Mouse (Mus musculus): ENCODE data around the gene Ercc6.

Ercc6 gene

GRCm38 (mm10) chr14:32513336-32514032, at the start of gene Ercc6:
Gene Ercc6, plus strand, starts transcription at chr14:32513521.
- peak; percentile 92 for DNase-seq (ENCODE audit: low read depth, low spot score)

GRCm38 (mm10) chr14:32464601-32465505, 48.5 kb upstream of the Ercc6 start, which contains the start of gene Slc18a3:
Gene Slc18a3, minus strand, starts transcription at chr14:32464850.
- DNase-seq (ENCODE audit: low read depth, low spot score), result no peak

DNA sequence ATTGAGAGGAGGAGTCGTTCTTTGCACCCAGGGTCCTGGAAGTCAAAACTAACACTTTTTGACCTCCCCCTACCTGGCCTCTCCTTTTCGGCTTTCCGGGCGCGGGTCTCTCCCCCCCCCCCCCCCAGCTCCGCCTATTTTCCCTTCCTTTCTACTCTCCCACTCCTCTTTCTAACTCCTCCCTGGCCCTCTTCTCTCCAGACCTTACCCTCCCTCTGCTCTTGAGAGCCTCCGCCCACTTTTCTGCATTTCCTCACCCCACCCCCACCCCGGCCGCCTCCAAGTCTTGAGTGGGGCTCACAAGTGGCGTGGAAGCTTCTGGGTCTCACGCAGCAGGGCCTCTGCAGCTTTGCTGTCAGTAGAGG, 47.8 kb upstream of the Ercc6 start:
- no peak for DNase-seq (ENCODE audit: low read depth, low spot score)

DNA sequence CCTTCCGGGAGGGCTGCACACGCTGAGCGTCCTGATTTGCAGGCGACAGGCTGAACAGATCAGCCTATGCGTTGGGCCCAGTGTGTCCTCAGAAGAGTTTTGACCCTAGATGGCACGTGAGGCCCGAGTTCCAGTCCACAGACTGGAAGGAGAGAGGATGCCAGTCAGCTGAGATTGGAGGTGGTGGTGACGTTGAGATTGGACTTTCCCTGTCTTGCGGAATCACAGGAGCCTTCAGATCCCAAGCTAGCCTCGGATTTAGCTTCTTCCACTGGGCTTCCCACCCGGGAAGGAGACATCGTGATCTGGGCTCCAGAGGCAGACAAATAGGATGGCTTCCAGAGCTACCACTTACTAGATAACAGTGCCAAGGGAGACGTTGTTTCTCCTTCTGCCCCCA, 47.4 kb upstream of the Ercc6 start, which contains the start of gene Chat:
Gene Chat, minus strand, starts transcription at position 101 of the 400 bp plus-strand sequence.
- DNase-seq (ENCODE audit: low read depth, low spot score), result no peak

DNA sequence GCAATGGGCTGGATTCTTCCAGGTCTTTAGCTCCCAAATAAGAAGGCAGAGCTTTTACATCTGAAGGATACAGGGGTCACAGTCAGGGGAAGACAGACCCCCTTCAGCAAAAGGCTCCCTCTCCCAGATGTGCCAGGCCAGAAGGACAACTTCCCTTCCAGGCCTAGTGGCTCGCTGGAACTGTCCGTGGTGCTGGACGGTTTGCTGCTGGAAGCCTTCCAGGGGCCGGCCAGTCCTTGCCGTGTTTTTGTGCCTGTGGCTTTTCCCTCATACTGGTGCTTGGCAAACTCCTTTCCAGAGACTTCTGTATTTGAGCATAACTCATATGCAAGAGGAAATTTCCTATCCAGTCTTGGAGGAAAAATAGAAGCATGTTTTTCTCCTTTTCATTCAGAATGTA, 45.7 kb upstream of the Ercc6 start:
- DNase-seq (ENCODE audit: low read depth, low spot score), result no peak

DNA sequence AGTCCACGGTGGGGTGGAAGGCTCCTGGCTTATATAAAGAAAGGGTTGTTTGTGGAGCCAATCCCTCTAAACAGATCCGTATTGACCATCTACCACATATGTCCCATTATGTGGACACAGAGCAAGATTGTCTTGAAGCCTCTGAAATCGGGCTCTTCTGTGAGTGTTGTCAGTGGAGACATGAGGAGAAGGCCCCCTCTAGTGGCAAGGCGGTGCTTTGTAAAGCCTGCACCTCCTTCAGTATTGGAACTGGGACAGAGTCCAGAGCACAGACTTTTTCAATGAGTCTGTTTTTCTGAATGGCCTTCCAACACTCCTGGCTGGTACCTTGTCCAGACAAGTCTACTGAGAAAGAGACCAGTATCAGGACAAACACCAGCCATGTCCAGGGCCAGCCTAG, 40.3 kb upstream of the Ercc6 start:
- peak; percentile 56 for DNase-seq (ENCODE audit: low read depth, low spot score)

- no peak for DNase-seq (ENCODE audit: low read depth, low spot score)
Observed at GRCm38 (mm10) chr14:32476559-32476958, 36.8 kb upstream of the Ercc6 start.

GRCm38 (mm10) chr14:32477581-32477980, 35.7 kb upstream of the Ercc6 start:
- no peak for DNase-seq (ENCODE audit: low read depth, low spot score)

DNA sequence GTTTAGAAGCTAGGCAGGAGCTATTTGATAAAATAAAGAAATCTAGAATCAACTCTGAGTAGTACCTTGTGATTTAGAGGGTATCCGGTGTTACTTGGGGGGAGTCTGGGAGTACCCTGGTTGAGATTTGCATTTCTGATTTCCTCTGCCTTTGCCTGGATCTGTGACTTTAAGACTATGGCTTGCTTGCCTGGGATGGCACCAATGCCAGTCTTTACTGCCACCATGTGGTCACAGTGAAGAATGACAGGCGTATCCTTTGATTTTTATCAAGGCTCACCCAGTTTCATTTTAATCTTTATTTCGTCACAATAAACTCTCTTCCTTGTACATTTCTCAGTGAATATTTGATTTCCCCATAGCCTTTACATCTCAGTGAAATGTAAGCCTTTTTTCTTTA, 31.3 kb upstream of the Ercc6 start:
- peak; percentile 39 for DNase-seq (ENCODE audit: low read depth, low spot score)

- DNase-seq (ENCODE audit: low read depth, low spot score), result no peak
Observed at GRCm38 (mm10) chr14:32492521-32492920, 20.8 kb upstream of the Ercc6 start.

GRCm38 (mm10) chr14:32496115-32496850, 17.0 kb upstream of the Ercc6 start:
- no peak for DNase-seq (ENCODE audit: low read depth, low spot score)

- no peak for DNase-seq (ENCODE audit: low read depth, low spot score)
Observed at GRCm38 (mm10) chr14:32501303-32501702, 12.0 kb upstream of the Ercc6 start.

DNA sequence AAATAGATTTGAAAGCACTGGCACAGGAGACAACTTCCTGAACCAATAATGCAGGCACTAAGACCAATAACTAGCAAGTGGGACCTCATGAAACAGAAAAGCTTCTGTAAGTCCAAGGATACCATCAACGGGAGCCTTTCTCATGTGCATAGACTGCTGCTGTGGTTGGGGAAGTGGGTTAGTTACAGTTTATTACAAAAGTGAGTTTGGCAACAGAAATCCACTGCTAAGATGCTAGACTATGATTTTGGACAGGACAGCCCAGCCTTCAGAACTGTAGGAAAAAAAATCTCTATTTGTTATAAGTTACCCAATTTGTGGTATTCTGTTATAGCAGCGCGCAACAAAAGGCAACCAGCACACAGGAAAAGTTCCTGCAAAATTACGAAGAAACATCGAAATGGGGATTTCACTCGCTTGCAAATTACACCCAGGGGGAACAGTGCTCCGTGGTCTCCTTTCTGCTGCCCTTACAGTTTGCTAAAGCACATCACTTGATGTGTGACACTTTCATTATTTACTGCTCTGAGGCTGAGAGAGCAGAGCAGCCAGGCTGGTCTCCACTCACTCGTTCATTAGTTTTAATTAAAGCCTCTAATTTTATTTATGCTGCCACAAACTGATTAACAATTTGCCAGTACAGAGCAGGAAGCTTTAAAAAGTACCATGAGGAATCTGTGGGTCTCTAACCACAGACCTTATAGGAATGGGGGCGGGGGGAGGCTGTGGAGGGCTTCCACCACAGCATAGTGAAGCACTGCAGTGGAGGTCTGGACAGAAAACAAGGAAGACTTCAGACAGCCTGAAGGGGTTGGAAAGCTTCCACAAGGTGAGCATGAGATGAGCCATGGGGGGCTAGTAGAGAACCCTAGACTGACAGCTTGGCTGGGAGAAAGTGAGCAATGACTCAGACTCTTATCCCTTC, 10.3 kb upstream of the Ercc6 start:
- no peak for DNase-seq (ENCODE audit: low read depth, low spot score)

DNA sequence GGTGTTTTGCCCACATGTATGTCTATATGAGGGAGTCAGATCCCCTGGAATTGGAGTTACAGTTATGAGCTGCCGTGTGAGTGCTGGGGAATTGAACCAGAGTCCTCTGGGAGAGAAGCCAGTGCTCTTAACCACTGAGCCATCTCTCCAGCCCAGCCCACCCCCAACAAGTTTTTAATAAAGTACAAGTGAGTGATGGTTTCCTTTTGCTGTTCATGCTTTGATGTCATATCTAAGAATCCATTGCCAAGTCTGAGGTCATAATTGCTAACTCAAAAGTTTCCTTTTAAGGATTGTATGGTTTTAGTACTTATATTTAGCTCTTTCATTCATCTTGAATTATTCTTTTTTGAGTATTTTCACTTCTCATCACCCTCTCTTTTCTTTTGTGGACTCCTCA, 9.4 kb upstream of the Ercc6 start:
- no peak for DNase-seq (ENCODE audit: low read depth, low spot score)

DNA sequence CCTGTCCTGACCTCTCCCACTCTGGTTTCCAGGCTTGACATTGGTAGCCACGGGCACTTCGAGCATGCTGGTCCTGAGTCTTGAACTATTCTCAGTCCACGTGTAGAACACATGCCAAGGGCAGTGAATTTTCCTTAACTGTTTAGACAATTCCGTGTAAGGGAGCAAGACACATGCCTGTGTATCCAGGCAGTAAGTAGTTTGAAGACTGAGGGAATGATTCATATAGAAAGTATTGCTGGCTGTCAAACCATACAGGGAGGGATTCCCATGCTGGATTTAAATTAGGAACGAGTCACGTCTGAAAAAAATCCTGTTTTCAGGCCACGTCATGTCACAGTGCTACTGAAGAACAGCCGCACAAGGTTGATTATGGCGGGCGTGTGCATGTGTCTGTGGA, 7.0 kb upstream of the Ercc6 start:
- DNase-seq (ENCODE audit: low read depth, low spot score), result no peak

- DNase-seq (ENCODE audit: low read depth, low spot score), result no peak
Observed at GRCm38 (mm10) chr14:32507216-32507615, 6.1 kb upstream of the Ercc6 start.

GRCm38 (mm10) chr14:32508105-32508835, 5.1 kb upstream of the Ercc6 start:
- DNase-seq (ENCODE audit: low read depth, low spot score), result no peak

GRCm38 (mm10) chr14:32509443-32509961, 3.8 kb upstream of the Ercc6 start:
- no peak for DNase-seq (ENCODE audit: low read depth, low spot score)

DNA sequence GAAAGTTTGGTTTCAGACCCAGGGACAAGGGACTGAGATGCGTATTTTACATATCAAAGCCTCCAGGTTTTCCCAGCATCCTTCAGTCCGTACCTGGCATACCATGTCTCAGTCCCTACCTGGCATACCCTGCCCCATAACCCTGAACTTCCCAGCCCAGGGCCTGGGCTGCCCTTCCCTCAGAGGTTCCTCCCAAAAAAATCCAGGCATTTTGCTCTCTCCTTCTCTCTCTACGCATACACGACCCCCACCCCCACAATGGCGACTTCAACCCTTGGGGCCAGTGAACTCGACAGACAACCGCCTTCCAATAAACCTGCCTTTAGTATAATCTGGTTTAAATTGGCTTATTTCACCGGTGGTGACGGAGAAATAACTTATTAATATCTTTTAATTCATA, 409 bp upstream of the Ercc6 start:
- no peak for DNase-seq (ENCODE audit: low read depth, low spot score)

DNA sequence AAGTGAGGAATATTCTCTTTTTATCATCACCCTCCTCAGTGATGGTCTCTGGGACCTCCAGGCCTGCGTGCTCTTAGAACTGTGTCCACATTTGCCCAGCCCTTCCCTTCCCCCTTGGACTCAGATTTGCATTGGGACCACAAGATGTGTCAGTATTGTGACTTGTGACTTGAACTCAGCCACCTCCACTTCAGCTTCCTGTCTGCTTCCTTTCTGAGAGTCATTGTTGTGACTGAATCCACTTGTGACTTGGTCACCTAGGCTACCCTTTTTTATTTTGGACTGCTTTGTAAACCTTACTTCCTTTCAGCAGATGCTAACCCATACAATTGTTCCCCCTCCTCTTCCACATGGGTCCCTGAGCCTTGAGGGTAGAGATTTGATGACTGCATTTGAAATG, 2.8 kb downstream of the Ercc6 start:
- DNase-seq (ENCODE audit: low read depth, low spot score), result no peak

Measured in retina, postnatal 7 days (tissue).